Mouse (Mus musculus) adrenal gland, adult 2 months (tissue): ENCODE data around the gene Il12a. TPM values are rescaled to one million over a fixed set of nuclear protein-coding genes. Genes with fewer than 3 reads are reported as not detected.
"Not testable (repeated sequence)": the region's sequence is repeated elsewhere in the genome, so short reads cannot be mapped to it uniquely, and the experiment has no call there.

Source experiments
- DNase-seq: peaks from one replicate; pipeline ENCODE4 v3.0.0; 2021
- polyA plus RNA-seq: library from polyadenylated mRNA; depleted of rRNA; stranded (reverse); fragments of >200 nt; gene quantifications from 2 replicates; pipeline ENCODE4 v1.2.3, GENCODE M21; 2012; rRNA removed
- total RNA-seq, 2 experiments: library from RNA; stranded (reverse); gene quantifications; 2 replicates each; pipeline ENCODE4 v1.2.3; 2021

The Il12a gene
- total and polyA plus RNA-seq, 3 experiments = 0.52 to 0.97 TPM; not detected in 1

DNA sequence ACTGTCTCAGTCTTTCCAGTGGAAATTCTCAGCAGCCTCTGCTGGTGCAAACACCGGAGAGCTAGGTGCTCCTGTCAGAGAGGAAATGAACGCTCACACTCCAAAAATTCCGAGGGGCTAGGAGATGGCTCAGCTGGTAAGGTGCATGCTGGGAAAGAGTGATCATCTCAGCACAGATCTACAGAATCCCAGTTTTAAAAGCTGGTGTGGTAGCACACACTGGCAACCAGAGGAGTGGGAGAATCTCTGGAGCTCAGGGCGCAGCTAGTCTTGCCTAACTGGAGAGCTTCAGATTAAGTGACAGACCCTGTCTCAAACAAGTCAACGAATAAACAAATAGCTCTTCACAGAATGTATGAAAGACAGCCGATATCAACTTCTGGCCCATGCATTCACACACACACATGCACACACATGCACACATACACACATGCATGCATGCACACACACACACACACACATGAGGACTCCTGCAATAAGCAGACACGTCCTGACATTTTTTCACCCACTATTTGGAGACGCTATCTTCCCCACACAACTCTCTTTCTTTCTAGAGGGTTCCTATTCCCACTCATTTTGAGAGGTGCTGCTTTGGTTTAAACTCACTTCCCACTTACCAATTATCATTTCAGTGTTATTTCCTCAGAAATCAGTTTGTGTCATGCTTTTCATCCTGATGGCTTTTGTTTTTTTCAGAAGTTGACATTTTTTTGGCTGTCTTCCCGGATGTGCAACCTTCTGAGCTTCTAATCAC lies 52.5 kb downstream of the Il12a start:
- DNase-seq = no peak

DNA sequence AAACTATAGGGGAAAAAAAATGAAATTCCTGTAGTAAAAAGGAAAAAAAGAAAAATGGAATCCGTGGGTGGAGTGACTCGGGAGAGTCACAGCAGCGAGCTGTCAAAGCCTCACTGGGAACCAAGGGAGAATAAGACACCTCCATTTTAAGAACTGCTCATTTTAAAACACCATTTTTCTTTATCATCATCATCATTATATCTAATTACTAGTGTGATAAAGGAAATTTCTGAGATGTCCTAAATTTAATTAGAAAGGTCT lies 53.0 kb downstream of the Il12a start:
- DNase-seq = no peak

DNA sequence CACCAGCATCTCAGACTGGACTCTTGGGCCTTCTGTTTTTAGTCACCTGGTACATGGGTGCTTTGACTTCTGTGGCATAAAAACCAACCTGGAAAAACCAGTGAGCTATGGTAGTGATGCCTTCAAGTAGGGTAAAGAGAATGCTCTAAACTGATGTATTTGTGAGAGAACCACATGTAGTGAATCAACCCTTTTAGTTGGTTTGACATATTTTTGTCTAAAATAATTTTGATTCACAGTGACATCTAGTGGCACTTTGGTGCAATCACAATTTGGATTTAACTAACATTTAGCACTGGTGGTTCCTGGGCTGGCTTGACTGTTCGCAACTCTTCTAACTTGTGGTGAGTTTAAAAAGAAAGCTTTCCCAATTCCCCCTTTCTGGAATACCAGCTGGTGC lies 53.7 kb downstream of the Il12a start:
- DNase-seq = no peak

DNA sequence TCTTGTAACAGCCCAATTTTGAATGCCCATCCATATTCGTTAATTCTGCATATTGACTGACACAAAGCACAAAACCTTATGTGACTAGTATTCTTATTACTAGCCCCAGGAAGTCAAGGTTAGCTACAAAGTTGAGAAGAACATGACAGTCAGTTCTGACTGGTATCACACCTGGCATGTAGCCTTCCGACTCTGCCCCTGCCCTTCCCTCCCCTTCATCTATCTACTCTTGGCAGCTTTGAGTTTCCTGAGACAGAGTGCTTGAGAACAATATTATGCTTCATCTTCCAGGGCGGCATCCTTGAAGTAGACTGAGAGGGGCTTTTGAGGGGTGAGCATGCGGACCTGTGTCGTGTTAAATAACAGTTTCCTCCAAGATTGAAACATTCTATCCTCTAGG lies 54.6 kb downstream of the Il12a start:
- DNase-seq = no peak

DNA sequence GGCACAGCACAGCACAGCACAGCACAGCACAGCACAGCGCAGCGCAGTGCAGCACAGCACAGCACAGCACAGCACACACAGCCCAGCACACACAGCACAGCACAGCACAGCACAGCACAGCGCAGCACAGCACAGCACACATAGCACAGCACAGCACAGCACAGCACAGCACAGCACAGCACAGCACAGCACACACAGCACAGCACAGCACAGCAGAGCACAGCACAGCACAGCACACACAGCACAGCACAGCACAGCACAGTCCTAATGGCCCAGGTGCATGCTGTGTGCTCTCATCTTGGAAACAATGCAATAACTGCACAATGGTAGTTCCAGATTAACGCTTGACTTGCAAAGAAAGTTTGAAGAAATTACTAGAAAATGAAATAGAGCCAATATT lies 55.8 kb downstream of the Il12a start:
- DNase-seq = not testable (repeated sequence)

Other genes with a start within 250 kb of the Il12a start
- not detected for gene 1110032F04Rik, start 178.9 kb downstream of the Il12a start, total RNA-seq
- gene 1110032F04Rik, start 178.9 kb downstream of the Il12a start, polyA plus RNA-seq = 0.31 and 0.37 TPM in 2 replicates